Mouse (Mus musculus): ENCODE results near the gene Btbd9. TPM values are rescaled to one million over a fixed set of nuclear protein-coding genes. Genes with fewer than 3 reads are reported as not detected.
"Not testable (repeated sequence)": the region's sequence is repeated elsewhere in the genome, so short reads cannot be mapped to it uniquely, and the experiment has no call there.

Gene Btbd9
- polyA plus RNA-seq (2012; rRNA removed), result 21.9 and 25.6 TPM in 2 replicates

DNA sequence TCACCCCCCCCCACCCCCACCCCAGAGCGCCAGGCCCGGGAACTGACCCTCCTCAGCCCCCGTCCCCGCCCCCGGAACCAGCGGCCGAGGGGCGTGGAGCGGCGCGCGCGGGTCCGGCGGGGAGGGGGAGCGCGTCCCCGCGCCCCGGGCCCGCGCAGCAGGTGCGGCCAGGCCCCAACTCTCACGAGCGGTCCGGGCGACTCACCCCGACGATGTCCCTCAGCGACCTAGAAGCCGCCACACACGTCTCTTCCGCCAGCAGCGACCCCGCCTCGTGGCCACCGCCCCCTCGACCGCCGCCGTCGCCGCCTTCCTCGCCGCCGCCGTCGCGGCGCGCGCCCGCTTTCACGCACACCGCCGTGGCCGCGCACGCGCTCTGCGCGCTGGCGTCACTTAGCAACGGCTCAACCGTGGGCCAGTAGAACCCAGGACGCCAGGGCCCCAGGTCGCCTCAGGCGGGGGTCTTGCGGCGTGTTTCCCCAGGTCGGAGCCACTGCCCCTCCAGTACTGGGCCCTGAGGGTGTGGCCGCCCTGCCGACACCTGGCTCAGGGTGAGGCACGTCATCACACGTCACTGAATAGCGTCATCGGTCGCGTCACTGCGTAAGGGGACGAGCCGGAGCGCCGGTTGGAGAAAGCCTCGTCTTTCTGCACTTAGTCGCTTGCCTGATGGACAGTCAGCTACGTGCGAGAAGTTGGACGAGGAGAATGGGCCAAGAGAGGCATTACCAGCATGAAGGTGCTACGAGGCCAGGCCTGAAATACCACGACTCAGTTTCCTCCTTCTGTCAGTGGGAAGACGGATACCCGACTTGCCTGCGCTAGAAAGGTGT lies at the start of gene Btbd9:
Gene Btbd9 (minus strand): TSS at position 548 of the 833 bp plus-strand sequence.
- Histone ChIP-seq H3K4me3 (ENCODE audit: insufficient read depth, low read depth, low read length) (peak within 1 kb of the TSS; percentile 83), H3K36me3 (ENCODE audit: control insufficient read depth, insufficient read depth, low read length) (no peaks in the 10 kb centered on the region), H3K4me1 (ENCODE audit: control insufficient read depth, insufficient read depth, low read length) (peaks cover 6% of the 10 kb centered on the region; the same call in 1 of the 2 replicates), H3K27ac (ENCODE audit: insufficient read depth, low read depth, low read length) (peak within 1 kb of the TSS; percentile 89), H3K27me3 (replicated peaks; ENCODE audit: control insufficient read depth, insufficient read depth, low read length) (no peaks in the 10 kb centered on the region)
- under 1% methylated on average over 92 of the region's 94 CpGs for WGBS
- no peak for TF ChIP-seq CTCF (conservative IDR thresholded peaks at IDR 0.05; ENCODE audit: insufficient read depth, insufficient read length, low read depth, low read length)
- TF ChIP-seq POLR2A (IDR thresholded peaks at IDR 0.05; ENCODE audit: low read depth, low read length), result peak; percentile 60
- DNase-seq, result peak; percentile 97

DNA sequence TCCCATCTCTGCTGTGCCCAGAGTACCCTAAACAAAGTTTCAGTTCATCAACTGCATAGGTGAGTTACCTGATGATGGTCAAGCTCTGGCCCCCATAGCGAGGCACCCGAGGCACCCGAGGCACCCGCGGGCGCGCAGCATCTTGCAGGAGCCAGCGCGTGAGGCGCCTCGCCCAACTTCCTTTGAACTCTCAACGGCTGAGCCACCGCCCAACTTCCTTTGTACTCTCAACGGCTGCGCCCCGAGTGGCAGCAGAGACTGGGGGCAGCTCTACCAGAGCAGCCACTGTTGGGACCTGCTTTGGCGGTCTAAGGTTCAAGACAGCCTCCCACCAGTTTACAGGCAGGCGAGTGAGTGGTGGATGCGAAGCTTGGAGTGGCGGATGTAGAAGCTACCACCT lies 47.8 kb upstream of the Btbd9 start, which contains the start of gene Dnah8:
Gene Dnah8 (plus strand): TSS at position 223 of the 400 bp plus-strand sequence.
- H3K36me3 ChIP-seq (ENCODE audit: control insufficient read depth, insufficient read depth, low read length); DNase-seq; H3K4me3 ChIP-seq (ENCODE audit: insufficient read depth, low read depth, low read length); H3K4me1 ChIP-seq (ENCODE audit: control insufficient read depth, insufficient read depth, low read length); H3K27me3 ChIP-seq (replicated peaks; ENCODE audit: control insufficient read depth, insufficient read depth, low read length); H3K27ac ChIP-seq (ENCODE audit: insufficient read depth, low read depth, low read length): not testable (repeated sequence)
- no CpG with 5 or more reads among the region's 20 CpGs for WGBS

DNA sequence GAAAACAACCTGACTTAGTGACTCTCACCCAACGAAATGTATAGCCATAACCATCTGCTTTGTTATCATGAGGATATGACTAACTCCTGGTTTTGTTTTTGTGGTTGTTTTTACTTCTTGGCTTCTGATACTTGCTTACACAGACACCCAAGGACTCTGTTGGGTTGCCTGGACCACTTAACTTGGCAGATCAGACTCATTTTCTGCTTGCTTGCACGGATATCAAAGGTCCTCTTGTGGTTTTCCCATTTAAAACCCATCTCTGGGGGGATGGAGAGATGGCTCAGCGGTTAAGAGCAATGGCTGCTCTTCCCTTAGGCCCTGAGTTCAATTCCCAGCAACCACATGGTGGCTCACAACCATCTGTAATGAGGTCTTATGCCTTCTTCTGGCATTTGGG lies 46.9 kb upstream of the Btbd9 start:
- no peaks in the 10 kb centered on the region for H3K27me3 ChIP-seq (replicated peaks; ENCODE audit: control insufficient read depth, insufficient read depth, low read length)
- DNase-seq, result no peak
- 90% methylated on average over 3 of the region's 3 CpGs for WGBS

DNA sequence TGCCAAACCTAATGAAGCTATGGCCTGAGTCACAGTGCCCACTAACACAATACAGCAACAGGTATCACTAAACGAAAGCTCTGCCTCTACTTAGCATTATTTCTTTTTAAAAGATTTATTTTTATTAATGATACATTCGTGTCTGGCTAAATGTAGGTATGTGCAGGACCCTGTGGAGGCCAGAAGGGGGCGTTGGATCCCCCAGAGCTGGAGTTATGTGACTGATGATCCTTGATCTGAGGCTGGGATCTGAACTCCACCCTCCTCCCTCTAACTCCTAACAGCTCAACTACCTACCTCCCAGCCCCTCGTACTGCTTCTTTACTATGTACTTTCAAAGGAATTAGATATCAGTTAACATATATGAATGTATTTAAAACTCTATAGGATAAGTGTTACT lies 45.2 kb upstream of the Btbd9 start:
- Histone ChIP-seq H3K36me3 (ENCODE audit: control insufficient read depth, insufficient read depth, low read length) (no peaks in the 10 kb centered on the region), H3K4me3 (ENCODE audit: insufficient read depth, low read depth, low read length) (no peak overlapping the region), H3K27me3 (replicated peaks; ENCODE audit: control insufficient read depth, insufficient read depth, low read length) (no peaks in the 10 kb centered on the region), H3K4me1 (ENCODE audit: control insufficient read depth, insufficient read depth, low read length) (peaks cover 8% of the 10 kb centered on the region; the same call in 1 of the 2 replicates), H3K27ac (ENCODE audit: insufficient read depth, low read depth, low read length) (no peak overlapping the region)
- WGBS, result 76% methylated on average over 4 of the region's 4 CpGs
- DNase-seq, result no peak
- TF ChIP-seq POLR2A (IDR thresholded peaks at IDR 0.05; ENCODE audit: low read depth, low read length) (no peak), CTCF (conservative IDR thresholded peaks at IDR 0.05; ENCODE audit: insufficient read depth, insufficient read length, low read depth, low read length) (0 out of 2 replicates have a peak, but pooled peaks have one; percentile 10)

More for the DNA sequence above, 46.9 kb upstream of the Btbd9 start:
- no peak overlapping the region for H3K4me3 ChIP-seq (ENCODE audit: insufficient read depth, low read depth, low read length)
- H3K27ac ChIP-seq (ENCODE audit: insufficient read depth, low read depth, low read length), result no peak overlapping the region
- peaks cover 8% of the 10 kb centered on the region; the same call in 1 of the 2 replicates for H3K4me1 ChIP-seq (ENCODE audit: control insufficient read depth, insufficient read depth, low read length)
- H3K36me3 ChIP-seq (ENCODE audit: control insufficient read depth, insufficient read depth, low read length), result no peaks in the 10 kb centered on the region
- TF ChIP-seq POLR2A (IDR thresholded peaks at IDR 0.05; ENCODE audit: low read depth, low read length) (no peak), CTCF (conservative IDR thresholded peaks at IDR 0.05; ENCODE audit: insufficient read depth, insufficient read length, low read depth, low read length) (no peak)

DNA sequence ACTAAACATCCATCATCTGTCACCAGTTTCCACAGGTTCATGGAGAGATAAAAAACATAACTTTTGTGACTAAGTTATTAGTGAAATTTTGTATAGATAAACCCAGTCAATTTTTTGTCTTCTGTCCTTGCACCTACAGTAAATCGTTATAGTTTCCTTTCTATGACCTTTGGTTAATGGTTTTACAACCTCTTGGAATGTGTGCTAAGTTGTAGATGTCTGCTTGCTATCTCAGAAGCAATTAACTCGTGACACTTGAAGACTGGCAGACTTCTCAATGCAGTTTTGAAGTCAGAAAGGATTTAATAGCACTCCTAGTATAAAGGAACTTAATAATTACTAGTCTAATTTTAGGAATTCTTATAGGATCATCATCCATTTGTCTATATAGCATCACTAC lies 44.3 kb upstream of the Btbd9 start:
- Histone ChIP-seq H3K4me3 (ENCODE audit: insufficient read depth, low read depth, low read length) (no peak overlapping the region), H3K36me3 (ENCODE audit: control insufficient read depth, insufficient read depth, low read length) (no peaks in the 10 kb centered on the region), H3K4me1 (ENCODE audit: control insufficient read depth, insufficient read depth, low read length) (peaks cover 8% of the 10 kb centered on the region; the same call in 1 of the 2 replicates), H3K27ac (ENCODE audit: insufficient read depth, low read depth, low read length) (no peak overlapping the region), H3K27me3 (replicated peaks; ENCODE audit: control insufficient read depth, insufficient read depth, low read length) (no peaks in the 10 kb centered on the region)
- no peak for DNase-seq
- WGBS, result 54% methylated on average over 2 of the region's 2 CpGs
- no peak for TF ChIP-seq CTCF (conservative IDR thresholded peaks at IDR 0.05; ENCODE audit: insufficient read depth, insufficient read length, low read depth, low read length)
- no peak for TF ChIP-seq POLR2A (IDR thresholded peaks at IDR 0.05; ENCODE audit: low read depth, low read length)

DNA sequence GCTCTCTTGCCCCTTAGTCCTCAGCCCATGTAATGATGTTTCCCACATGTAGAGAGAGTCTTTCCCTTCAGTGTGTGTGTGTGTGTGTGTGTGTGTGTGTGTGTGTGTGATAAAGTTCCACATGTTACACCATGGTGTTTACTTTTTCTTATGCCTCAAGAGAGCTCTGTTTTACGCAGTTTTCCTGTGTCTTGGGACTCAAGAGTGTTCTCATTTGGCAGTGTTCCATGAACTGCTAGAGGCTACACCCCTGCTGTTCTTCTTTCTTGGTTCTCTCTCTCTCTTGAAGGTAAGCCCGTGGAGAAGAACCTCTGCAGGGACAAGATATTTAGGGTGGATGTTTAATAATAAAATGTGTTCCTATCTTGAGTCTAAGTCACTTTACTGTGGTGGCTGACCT lies 42.9 kb upstream of the Btbd9 start:
- Histone ChIP-seq H3K36me3 (ENCODE audit: control insufficient read depth, insufficient read depth, low read length) (no peaks in the 10 kb centered on the region), H3K27ac (ENCODE audit: insufficient read depth, low read depth, low read length) (peak overlapping the region; percentile 5), H3K4me3 (ENCODE audit: insufficient read depth, low read depth, low read length) (no peak overlapping the region), H3K4me1 (ENCODE audit: control insufficient read depth, insufficient read depth, low read length) (peaks cover 8% of the 10 kb centered on the region; the same call in 1 of the 2 replicates), H3K27me3 (replicated peaks; ENCODE audit: control insufficient read depth, insufficient read depth, low read length) (no peaks in the 10 kb centered on the region)
- 18% methylated on average over 2 of the region's 2 CpGs for WGBS
- peak; percentile 36 for DNase-seq
- no peak for TF ChIP-seq POLR2A (IDR thresholded peaks at IDR 0.05; ENCODE audit: low read depth, low read length)
- no peak for TF ChIP-seq CTCF (conservative IDR thresholded peaks at IDR 0.05; ENCODE audit: insufficient read depth, insufficient read length, low read depth, low read length)

DNA sequence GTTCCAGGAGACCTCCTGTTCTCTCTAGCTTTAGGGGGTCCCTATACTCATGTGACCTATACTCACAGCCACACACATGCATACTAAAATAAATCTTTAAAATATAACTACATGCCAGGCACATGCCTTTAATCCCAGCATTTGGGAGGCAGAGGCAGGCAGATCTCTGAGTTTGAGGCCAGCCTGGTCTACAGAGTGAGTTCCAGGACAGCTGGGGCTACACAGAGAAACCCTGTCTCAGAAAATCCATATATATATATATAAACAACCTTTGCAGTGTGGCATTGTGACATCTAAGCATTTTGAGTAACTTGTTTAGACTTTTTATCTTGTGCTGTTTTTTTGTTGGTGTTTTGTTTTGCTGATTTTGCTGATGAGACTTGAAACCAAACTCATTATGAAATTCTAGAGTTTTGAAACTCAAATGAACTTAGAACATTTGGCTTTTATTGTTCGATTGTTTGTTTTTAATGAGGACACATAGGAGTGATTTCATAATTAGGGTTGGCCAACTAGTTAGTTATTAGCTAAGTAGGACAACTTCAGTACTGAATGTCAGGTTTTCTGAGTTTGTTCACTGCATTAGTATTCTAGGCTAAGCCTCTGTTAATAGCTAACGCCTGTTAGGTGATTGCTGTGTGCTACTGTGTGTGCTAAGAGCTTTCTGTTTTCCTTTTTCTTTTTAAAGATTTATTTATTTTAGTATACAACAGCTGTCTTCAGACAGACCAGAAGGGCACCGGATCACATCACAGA lies 42.0 kb upstream of the Btbd9 start:
- Histone ChIP-seq H3K27me3 (replicated peaks; ENCODE audit: control insufficient read depth, insufficient read depth, low read length) (no peaks in the 10 kb centered on the region), H3K4me1 (ENCODE audit: control insufficient read depth, insufficient read depth, low read length) (peaks cover 8% of the 10 kb centered on the region; the same call in 1 of the 2 replicates), H3K36me3 (ENCODE audit: control insufficient read depth, insufficient read depth, low read length) (no peaks in the 10 kb centered on the region), H3K4me3 (ENCODE audit: insufficient read depth, low read depth, low read length) (no peak overlapping the region), H3K27ac (ENCODE audit: insufficient read depth, low read depth, low read length) (0 out of 2 replicates have a peak overlapping the region, but pooled peaks have one; percentile 5)
- TF ChIP-seq POLR2A (IDR thresholded peaks at IDR 0.05; ENCODE audit: low read depth, low read length) (no peak), CTCF (conservative IDR thresholded peaks at IDR 0.05; ENCODE audit: insufficient read depth, insufficient read length, low read depth, low read length) (no peak)
- WGBS, result 36% methylated on average over 3 of the region's 3 CpGs
- peak; percentile 81 for DNase-seq
